In the genomic region with DNA sequence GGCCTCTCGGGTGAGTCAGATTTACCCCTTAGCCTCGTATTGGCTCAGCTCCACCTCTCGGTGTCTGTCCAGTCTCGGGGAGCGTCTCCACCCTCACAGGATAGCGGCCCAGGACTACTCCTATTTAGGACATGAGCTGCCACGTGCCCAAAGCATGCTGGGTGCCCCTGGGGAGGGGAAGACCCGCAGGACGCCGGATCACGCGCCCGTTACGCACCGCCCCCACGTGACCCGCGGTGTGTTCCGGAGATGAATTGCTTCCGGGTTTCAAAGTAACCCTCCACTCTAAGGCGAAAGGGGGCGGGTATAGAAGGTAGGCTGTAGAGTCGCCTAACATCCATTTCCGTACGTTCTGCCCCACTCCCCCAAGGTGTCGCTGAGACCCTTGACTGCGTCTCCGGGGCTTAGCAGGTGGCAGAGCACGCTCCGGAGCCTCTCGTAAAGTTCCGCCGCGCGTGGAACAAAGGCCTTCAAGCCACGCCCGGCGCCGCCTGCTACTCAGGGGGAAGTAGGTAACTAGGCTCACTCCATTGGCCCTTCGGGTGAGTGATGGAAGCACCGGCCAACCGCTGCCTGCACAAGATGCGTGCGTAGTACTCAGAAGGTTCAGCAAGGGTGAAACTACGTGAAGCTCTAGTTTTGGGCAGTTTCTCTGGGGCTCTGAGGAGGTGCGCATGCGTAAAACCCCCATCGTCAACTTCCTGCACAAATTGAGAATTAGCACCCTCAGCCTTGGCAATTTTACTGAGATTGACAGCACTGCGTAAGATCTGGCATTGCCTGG, we compare ENCODE assay signal across 8 mouse cellular contexts. TPM values are rescaled to one million over a fixed set of nuclear protein-coding genes. Genes with fewer than 3 reads are reported as not detected.
DNase-seq lines count a peak whose midpoint lies in the region; ATAC-seq and TF ChIP-seq lines count a peak whose summit lies in the region.

No protein-coding gene starts in this region.

- ATAC-seq in forebrain, embryonic 12.5 days (ENCODE audit: low FRiP score): peak; percentile 99
- peak; percentile 95 for ATAC-seq in heart, postnatal 0 days (ENCODE audit: insufficient read depth, low read depth)
- ATAC-seq in liver, embryonic 16.5 days (ENCODE audit: low read depth): peak; percentile 99
- ATAC-seq in neural tube, embryonic 13.5 days (ENCODE audit: low read depth): peak; percentile 99

- peaks cover 27% of the 10 kb centered on the region for H3K36me3 ChIP-seq in E14TG2a.4 (ENCODE audit: insufficient read depth, low read length)
- peaks cover 9% of the 10 kb centered on the region for H3K36me3 ChIP-seq in forebrain, embryonic 12.5 days (replicated peaks)
- 0 out of 2 replicates have a peak, but pooled peaks cover 8% of the 10 kb centered on the region for H3K36me3 ChIP-seq in heart, postnatal 0 days (replicated peaks; ENCODE audit: control insufficient read depth, insufficient read depth, low read length)
- no peaks in the 10 kb centered on the region; the same call in 1 of the 2 replicates for H3K36me3 ChIP-seq in liver, embryonic 16.5 days (ENCODE audit: control insufficient read depth, insufficient read depth)
- peaks cover 14% of the 10 kb centered on the region for H3K36me3 ChIP-seq in neural tube, embryonic 13.5 days
- H3K36me3 ChIP-seq in testis, adult 2 months (ENCODE audit: control insufficient read depth, insufficient read depth, low read length): no peaks in the 10 kb centered on the region

- H3K27me3 ChIP-seq in E14TG2a.4 (ENCODE audit: insufficient read depth, low read length): peaks cover 4% of the 10 kb centered on the region; the same call in 1 of the 2 replicates
- peaks cover 3% of the 10 kb centered on the region; the same call in 1 of the 2 replicates for H3K27me3 ChIP-seq in forebrain, embryonic 12.5 days
- H3K27me3 ChIP-seq in heart, postnatal 0 days (ENCODE audit: control insufficient read depth, insufficient read depth, low read length): no peaks in the 10 kb centered on the region
- no peaks in the 10 kb centered on the region for H3K27me3 ChIP-seq in liver, embryonic 16.5 days (ENCODE audit: control insufficient read depth, insufficient read depth, low read depth, low read length)
- peaks cover 4% of the 10 kb centered on the region; the same call in 1 of the 2 replicates for H3K27me3 ChIP-seq in neural tube, embryonic 13.5 days
- no peaks in the 10 kb centered on the region for H3K27me3 ChIP-seq in testis, adult 2 months (ENCODE audit: control insufficient read depth, insufficient read depth, low read length)

- DNase-seq in c-Kit-positive CD71-positive TER-119-positive erythroid progenitor cells, embryonic 14.5 days (ENCODE audit: low spot score): peak; percentile 96
- DNase-seq in heart, postnatal 0 days (ENCODE audit: low spot score): peak; percentile 98
- peak; percentile 100 for DNase-seq in kidney, postnatal 4 days

- peak overlapping the region; percentile 55 for H3K9ac ChIP-seq in forebrain, embryonic 12.5 days
- peak overlapping the region; percentile 58 for H3K9ac ChIP-seq in heart, postnatal 0 days (replicated peaks; ENCODE audit: low read depth, low read length)
- peak overlapping the region; percentile 81 for H3K9ac ChIP-seq in liver, embryonic 16.5 days (ENCODE audit: low read depth, low read length)
- peak overlapping the region; percentile 79 for H3K9ac ChIP-seq in neural tube, embryonic 13.5 days

- peaks cover 23% of the 10 kb centered on the region for H3K4me1 ChIP-seq in E14TG2a.4 (replicated peaks; ENCODE audit: low read depth, low read length)
- H3K4me1 ChIP-seq in forebrain, embryonic 12.5 days: peaks cover 7% of the 10 kb centered on the region
- no peaks in the 10 kb centered on the region for H3K4me1 ChIP-seq in heart, postnatal 0 days (ENCODE audit: control insufficient read depth, insufficient read depth)
- H3K4me1 ChIP-seq in liver, embryonic 16.5 days (ENCODE audit: control insufficient read depth, low read depth, low read length): peaks cover 7% of the 10 kb centered on the region
- peaks cover 8% of the 10 kb centered on the region for H3K4me1 ChIP-seq in neural tube, embryonic 13.5 days (replicated peaks)
- peaks cover 6% of the 10 kb centered on the region for H3K4me1 ChIP-seq in testis, adult 2 months (ENCODE audit: control insufficient read depth, insufficient read depth, low read length)

- peaks cover 8% of the 10 kb centered on the region for H3K9me3 ChIP-seq in E14TG2a.4 (ENCODE audit: low read length)
- no peaks in the 10 kb centered on the region for H3K9me3 ChIP-seq in forebrain, embryonic 12.5 days
- no peaks in the 10 kb centered on the region for H3K9me3 ChIP-seq in heart, postnatal 0 days (replicated peaks; ENCODE audit: control insufficient read depth, low read length)
- H3K9me3 ChIP-seq in liver, embryonic 16.5 days (replicated peaks; ENCODE audit: control insufficient read depth, low read length): no peaks in the 10 kb centered on the region
- no peaks in the 10 kb centered on the region for H3K9me3 ChIP-seq in neural tube, embryonic 13.5 days

- peak overlapping the region; percentile 95 for H3K27ac ChIP-seq in forebrain, embryonic 12.5 days
- peak overlapping the region; percentile 95 for H3K27ac ChIP-seq in heart, postnatal 0 days (ENCODE audit: low read depth)
- peak overlapping the region; percentile 92 for H3K27ac ChIP-seq in liver, embryonic 16.5 days (ENCODE audit: low read length)
- H3K27ac ChIP-seq in neural tube, embryonic 13.5 days (replicated peaks): peak overlapping the region; percentile 99
- peak overlapping the region; percentile 100 for H3K27ac ChIP-seq in testis, adult 2 months (ENCODE audit: control insufficient read depth, insufficient read depth, low read depth, low read length)

- H3K4me2 ChIP-seq in forebrain, embryonic 12.5 days: peak overlapping the region; percentile 67
- peak overlapping the region; percentile 55 for H3K4me2 ChIP-seq in heart, postnatal 0 days (ENCODE audit: low read depth, low read length)
- peak overlapping the region; percentile 69 for H3K4me2 ChIP-seq in liver, embryonic 16.5 days (ENCODE audit: low read depth, low read length)
- peak overlapping the region; percentile 65 for H3K4me2 ChIP-seq in neural tube, embryonic 13.5 days

- TF ChIP-seq EP300 in heart, postnatal 0 days (IDR thresholded peaks at IDR 0.05; ENCODE audit: low read depth): peak; percentile 99

- under 1% methylated on average over 49 of the region's 49 CpGs for WGBS in forebrain, embryonic 12.5 days
- under 1% methylated on average over 49 of the region's 49 CpGs for WGBS in heart, postnatal 0 days
- under 1% methylated on average over 49 of the region's 49 CpGs for WGBS in liver, embryonic 16.5 days (ENCODE audit: insufficient replicate concordance)
- WGBS in neural tube, embryonic 13.5 days: under 1% methylated on average over 49 of the region's 49 CpGs

- peak overlapping the region; percentile 80 for H3K4me3 ChIP-seq in E14TG2a.4 (replicated peaks; ENCODE audit: low read length)
- peak overlapping the region; percentile 51 for H3K4me3 ChIP-seq in forebrain, embryonic 12.5 days (replicated peaks)
- peak overlapping the region; percentile 50 for H3K4me3 ChIP-seq in heart, postnatal 0 days (ENCODE audit: low read depth, low read length)
- peak overlapping the region; percentile 80 for H3K4me3 ChIP-seq in liver, embryonic 16.5 days (ENCODE audit: low read depth, low read length)
- peak overlapping the region; percentile 56 for H3K4me3 ChIP-seq in neural tube, embryonic 13.5 days
- peak overlapping the region; percentile 99 for H3K4me3 ChIP-seq in testis, adult 2 months (ENCODE audit: control insufficient read depth, low read depth, low read length)

- TF ChIP-seq POLR2A in testis, adult 2 months (IDR thresholded peaks at IDR 0.05; ENCODE audit: control insufficient read depth, low read depth, low read length): peak; percentile 59

- TF ChIP-seq CTCF in E14TG2a.4 (conservative IDR thresholded peaks at IDR 0.05; ENCODE audit: low read length): no peak
- no peak for TF ChIP-seq CTCF in heart, postnatal 0 days (IDR thresholded peaks at IDR 0.05; ENCODE audit: low read depth)
- no peak for TF ChIP-seq CTCF in testis, adult 2 months (IDR thresholded peaks at IDR 0.05; ENCODE audit: control insufficient read depth, insufficient read depth, insufficient replicate concordance, low read depth, low read length)

RNA-seq across cellular contexts. Expression of gene Mef2d, which starts 35.6 kb away (rescaled TPM):
- polyA plus RNA-seq in forebrain, embryonic 12.5 days (2016; fragmentation: Nextera tagmentation; extraction: Ambion mirVana): 17.7 and 20.3 TPM in 2 replicates
- total RNA-seq in heart, postnatal 0 days (2014; rRNA removed; ENCODE audit: low replicate concordance): 70.8 and 75.8 TPM in 2 replicates
- 30.0 and 30.8 TPM in 2 replicates for polyA plus RNA-seq in heart, postnatal 0 days (2015; fragmentation: Nextera tagmentation; extraction: Ambion mirVana)
- polyA plus RNA-seq in liver, embryonic 16.5 days (2015; fragmentation: Nextera tagmentation; extraction: Ambion mirVana): 5.2 and 7.9 TPM in 2 replicates
- 15.9 and 19.4 TPM in 2 replicates for polyA plus RNA-seq in neural tube, embryonic 13.5 days (2015; fragmentation: Nextera tagmentation; extraction: Ambion mirVana)
- 16.0 and 17.6 TPM in 2 replicates for polyA plus RNA-seq in testis, adult 2 months (2012; rRNA removed)

Comparison
In these comparisons a context has a peak if more than half of its experiments do, and no peak if none do; other contexts are left out.
1. Peak in every context shown above with its lines: DNase-seq, ATAC-seq, H3K4me3 ChIP-seq and H3K27ac ChIP-seq.